Mouse (Mus musculus) adrenal gland, postnatal 10 days (tissue): ENCODE measurements around the gene Fut11. TPM values are rescaled to one million over a fixed set of nuclear protein-coding genes. Genes with fewer than 3 reads are reported as not detected.

ENCODE experiments used
- DNase-seq: peaks from one replicate; pipeline ENCODE4 v3.0.0; 2021; ENCODE audit warnings: mixed read lengths
- long read RNA-seq, 2 experiments: library from polyadenylated mRNA; stranded (forward); transcript quantifications; one replicate each; pipeline ENCODE4 v2.0.0; 2021
- total RNA-seq, 2 experiments: library from RNA; stranded (reverse); gene quantifications; 2 replicates each; pipeline ENCODE4 v1.2.3; 2021

The Fut11 gene
- 10 to 100 TPM; 16.3 to 18.6 TPM for total RNA-seq
- long read RNA-seq, experiment 1, full-length matches to known transcripts, result 20 of 26 reads
- long read RNA-seq, experiment 1, partial matches to known transcripts, result 0 of 26 reads
- long read RNA-seq, experiment 1, other reads (novel, unspliced or antisense), result 6 of 26 reads
- long read RNA-seq, experiment 2, full-length matches to known transcripts, result 18 of 19 reads
- long read RNA-seq, experiment 2, partial matches to known transcripts, result 0 of 19 reads
- long read RNA-seq, experiment 2, other reads (novel, unspliced or antisense), result 1 of 19 reads

DNA sequence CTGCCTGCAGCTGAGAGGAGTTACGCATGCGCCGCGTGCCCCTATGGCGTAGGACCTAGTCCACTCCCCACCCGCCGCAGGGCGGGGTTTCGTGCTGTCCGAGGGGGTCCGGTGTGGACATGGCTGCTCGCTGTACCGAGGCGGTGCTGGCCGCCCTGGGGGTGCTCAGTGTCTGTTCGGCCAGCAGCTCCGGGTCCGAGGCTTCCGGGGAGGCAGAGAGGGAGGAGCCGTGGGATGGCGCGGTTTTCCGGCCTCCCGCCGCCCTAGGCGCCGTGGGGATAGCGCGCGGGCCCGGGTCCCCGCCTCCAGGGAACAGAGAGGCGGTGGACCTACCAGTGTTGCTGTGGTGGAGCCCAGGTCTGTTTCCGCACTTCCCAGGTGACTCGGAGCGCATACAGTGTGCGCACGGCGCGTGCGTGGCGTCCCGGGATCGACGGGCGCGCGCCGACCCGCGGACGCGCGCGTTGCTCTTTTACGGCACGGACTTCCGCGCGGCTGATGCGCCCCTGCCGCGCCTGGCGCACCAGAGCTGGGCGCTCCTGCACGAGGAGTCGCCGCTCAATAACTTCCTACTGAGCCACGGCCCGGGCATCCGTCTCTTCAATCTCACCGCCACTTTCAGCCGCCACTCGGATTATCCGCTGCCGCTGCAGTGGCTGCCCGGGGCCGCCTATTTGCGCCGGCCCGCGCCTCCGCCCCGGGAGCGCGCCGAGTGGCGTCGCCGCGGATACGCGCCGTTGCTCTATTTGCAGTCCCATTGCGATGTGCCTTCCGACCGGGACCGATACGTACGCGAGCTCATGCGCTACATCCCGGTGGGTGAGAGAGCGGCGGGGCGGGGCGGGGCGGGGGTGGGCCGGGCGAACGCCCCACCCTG is at the start of gene Fut11:
Fut11 (plus strand) TSS at position 85 of the 877 bp plus-strand sequence.
- DNase-seq, result peak; percentile 92

GRCm38 (mm10) chr14:20645547-20645946 is 49.2 kb upstream of the Fut11 start:
- DNase-seq, result no peak

- no peak for DNase-seq
Observed at GRCm38 (mm10) chr14:20646381-20646780, 48.4 kb upstream of the Fut11 start.

DNA sequence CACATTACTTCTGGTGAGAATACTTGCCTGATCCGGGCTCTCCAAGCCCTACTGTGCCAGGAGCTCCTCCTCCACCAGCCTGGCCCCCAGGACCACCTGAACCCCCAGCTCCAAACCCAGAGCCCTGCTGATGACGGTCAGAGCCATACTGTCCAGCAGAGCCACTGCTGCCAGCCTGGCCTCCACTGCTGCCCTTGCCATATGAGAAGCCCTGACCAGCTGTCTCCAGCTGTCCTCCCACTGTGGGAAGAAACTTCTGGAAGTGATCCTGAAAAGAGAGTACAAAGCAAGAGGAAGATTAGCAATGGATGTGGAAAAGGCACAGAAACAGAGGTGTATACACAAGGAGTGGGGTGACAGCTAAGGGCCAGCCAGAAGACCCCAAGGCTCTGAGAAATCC is 43.8 kb upstream of the Fut11 start:
- DNase-seq, result no peak

DNA sequence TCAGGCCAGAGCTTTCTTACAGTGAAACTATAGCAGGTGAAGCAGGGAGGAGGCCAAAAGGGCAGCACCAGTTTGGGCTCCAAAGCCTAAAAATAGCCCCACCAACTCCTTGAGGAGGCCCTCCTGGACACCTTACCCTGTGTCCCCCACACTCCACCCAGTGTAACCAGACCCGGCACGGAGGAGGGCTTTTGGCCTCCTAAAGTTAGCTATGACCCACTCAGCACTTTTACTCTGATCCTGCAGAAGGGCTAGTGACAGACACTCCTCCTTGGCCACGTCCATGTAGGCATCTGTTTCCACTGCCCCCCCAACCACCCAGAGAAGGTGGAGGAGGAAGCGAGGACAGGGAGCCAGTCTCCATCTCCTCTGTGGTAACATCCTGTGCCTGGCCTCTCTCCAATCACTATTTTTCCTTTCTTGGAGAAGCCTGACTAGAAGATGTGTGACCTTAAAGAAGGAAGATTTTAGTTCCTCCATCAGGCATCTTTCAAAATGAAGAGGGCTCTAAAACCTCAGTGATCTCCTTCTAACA is 43.0 kb upstream of the Fut11 start:
- DNase-seq, result no peak

DNA sequence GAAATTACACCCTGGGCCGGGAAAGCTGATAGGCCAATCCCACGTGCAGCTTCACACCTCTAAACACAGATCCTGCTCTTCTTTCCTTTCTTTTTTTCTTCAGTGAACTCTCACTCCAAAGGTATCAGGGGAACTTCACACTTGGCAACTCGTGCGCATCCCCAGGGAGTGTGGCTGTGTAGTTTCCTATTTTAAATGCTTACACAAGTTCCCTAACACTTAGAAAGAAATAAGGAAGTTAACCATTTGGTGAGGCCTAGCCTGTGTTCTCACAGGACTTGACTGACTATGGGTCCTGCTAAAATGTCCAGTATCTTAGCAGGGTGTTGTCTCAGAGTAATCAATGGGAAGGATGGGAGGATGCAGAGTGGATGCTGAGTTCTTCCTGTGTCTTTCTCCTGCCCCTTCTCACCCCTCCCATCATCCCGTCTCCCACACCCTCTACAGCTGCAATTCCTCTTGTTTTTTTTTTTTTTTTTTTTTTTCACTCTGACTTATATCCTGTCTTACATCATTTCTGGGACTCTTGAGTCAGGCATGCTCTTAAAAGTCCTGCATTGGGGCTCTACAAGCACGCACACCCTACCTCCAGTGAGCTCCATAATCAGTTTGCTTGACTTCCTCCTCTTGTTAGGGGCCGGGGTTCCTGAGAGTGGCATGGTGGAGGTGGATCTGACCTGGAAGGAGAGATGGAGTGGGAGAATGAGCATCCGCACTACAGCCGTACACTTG is 39.9 kb upstream of the Fut11 start:
- peak; percentile 64 for DNase-seq

- DNase-seq, result peak; percentile 35
Observed at GRCm38 (mm10) chr14:20655731-20656130, 39.0 kb upstream of the Fut11 start.

DNA sequence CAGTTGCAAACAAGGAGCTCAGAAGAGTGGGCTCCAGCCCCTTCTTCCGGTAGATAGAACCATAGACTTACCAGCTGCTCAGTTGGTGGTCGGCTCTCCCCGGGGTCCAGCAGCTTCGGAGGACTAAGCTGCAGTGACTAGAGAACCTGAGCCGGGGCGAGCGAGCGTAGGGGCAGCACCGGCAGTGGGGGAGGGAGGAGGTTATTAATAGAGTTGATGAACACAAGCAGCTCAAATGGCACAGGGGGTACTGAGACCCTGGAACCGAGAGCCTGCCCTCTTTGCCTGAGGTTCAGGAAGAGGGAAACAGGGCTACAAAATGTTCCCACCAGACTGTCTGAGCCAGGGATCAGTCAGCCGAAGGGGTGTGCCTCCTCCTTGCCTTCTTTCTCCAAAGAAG is 38.4 kb upstream of the Fut11 start, which contains the start of gene Myoz1:
Myoz1 (minus strand) TSS at position 180 of the 400 bp plus-strand sequence.
- no peak for DNase-seq

DNA sequence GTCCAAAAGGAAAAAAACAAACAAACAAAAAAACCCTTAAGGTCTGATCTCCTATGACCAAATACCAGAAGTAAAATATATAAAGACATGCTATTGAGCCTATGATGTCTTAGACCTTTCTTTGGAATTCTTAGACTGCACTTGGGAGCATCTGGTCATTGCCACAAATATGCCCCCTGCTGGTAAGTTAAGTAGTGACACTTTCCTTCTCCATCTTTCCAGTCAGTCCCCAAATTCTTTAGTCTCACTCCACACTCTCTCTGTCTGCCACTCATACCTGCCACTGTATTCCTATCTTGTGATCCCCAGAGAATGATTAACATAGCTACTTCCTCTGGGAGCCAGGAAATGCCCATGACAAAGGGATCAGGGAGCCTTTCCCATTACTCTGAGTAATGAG is 36.4 kb upstream of the Fut11 start:
- DNase-seq, result peak; percentile 61

GRCm38 (mm10) chr14:20658902-20659301 is 35.9 kb upstream of the Fut11 start:
- DNase-seq, result no peak

DNA sequence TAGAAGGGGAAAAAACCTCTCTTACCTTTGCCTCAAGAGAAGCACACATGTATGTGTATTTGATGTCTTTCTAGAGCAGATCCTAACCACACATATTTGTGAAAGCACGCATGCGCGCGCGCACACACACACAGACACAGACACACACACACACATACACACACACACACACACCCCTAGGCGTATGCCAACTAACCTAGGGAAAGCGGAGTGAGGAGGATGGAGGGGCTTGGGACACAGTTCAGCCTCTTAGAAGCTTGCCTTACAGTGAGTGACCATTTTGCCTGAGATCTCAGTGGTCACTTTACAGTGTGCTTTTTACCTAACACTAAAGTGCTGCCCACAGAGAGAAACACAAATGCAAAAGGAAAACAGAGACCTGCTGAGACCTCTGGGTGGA is 35.1 kb upstream of the Fut11 start:
- no peak for DNase-seq

DNA sequence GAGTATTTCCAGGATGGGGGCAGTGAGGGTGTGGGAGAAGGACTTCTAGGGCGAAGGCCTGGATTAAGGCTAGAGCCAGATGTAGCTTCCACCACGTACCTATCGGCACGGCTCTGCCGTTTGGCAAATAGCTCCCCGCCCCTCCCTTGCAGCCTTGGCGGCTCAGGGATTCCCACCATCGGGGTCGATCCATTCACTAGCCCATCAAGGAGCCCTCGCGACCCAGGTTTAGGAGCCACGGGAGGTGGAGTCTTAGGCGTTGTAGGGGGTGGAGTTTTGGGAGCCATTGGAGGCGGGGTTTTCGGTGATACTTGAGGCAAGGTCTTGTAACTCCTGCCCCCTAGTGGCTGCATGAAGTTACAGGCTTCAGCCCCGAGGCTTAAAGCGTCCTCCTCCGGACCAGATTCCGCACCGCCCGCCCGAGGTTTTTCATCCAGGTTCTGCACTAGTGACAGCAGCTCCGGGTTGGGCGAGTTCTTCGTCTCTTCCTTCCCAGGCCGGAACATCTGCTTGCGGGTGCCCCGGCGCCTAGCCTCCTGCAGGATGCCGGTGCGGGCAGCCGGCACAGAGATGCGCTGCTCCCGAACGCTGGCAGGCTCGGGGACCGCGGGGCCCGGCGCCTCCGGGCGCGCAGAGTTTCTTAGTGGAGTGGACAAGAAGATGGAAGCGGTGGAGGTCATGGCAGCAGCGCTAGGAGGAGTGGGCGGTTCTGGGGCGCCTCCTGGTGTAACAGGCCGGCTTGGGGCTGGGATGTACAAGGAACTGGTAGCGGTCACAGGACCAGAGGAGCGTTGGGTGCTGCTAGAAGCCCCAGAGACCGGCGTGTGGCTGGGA is 33.7 kb upstream of the Fut11 start:
- DNase-seq, result peak; percentile 94

DNA sequence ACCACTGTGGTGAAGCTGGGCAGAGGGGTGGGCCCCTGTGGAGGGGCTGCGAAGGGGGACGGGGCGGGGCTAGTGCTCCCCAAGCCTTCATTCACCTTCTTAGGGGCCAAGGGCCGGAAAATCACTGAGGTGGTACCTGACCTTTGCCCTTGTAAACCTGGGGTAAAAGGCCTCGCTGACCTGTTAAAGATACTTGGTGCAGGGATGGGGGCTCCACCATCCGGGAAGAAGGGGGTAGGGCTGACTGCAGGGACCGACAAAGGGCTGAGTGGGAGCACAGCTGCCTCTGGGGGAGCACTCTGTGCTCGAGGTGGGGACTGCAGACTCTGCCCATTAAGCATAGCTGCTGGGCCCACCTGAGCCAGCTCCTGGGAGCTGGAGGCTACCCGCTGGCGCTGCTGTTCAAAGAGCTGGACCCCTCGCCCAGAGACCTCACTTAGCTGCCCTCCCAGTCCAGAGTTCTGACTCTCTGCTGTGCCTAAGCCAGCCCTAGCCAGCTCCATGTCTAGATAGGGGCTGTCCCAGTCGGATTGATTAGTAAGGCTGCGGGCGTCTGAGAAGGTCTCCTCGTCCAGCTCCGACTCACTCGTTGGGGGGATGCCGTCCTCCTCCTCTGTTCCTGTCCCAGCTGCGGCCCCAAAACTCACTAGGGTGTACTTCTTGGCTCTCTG is 33.0 kb upstream of the Fut11 start:
- DNase-seq, result no peak

- no peak for DNase-seq
Observed at GRCm38 (mm10) chr14:20662740-20663139, 32.0 kb upstream of the Fut11 start.

GRCm38 (mm10) chr14:20663601-20664000 is 31.2 kb upstream of the Fut11 start:
- no peak for DNase-seq

- no peak for DNase-seq
Observed at GRCm38 (mm10) chr14:20664436-20664835, 30.3 kb upstream of the Fut11 start.

DNA sequence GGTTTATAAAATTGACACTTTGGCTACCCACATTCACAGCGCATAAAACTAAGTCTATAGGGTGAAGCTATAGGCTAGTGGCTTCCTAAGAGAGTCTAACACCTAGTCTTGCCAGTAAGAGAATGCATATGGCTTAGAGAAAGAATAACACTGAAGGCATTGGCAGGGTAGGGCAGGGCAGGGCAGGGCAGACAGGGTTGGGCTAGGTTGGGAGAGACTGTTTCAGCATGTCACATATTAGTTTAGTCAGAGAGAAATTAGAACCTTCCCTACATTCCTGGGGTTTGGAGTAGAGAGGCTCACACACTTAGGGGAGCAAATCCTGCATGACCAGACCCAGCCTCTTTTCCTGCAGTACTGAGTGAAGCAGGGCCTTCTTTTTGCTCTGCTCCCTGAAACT is 27.3 kb upstream of the Fut11 start:
- DNase-seq, result no peak

GRCm38 (mm10) chr14:20668154-20668810 is 26.5 kb upstream of the Fut11 start, which contains the start of gene Synpo2l:
TSS of gene Synpo2l (minus strand) at chr14:20668354.
- DNase-seq, result no peak

GRCm38 (mm10) chr14:20672990-20673389 is 21.8 kb upstream of the Fut11 start:
- no peak for DNase-seq

DNA sequence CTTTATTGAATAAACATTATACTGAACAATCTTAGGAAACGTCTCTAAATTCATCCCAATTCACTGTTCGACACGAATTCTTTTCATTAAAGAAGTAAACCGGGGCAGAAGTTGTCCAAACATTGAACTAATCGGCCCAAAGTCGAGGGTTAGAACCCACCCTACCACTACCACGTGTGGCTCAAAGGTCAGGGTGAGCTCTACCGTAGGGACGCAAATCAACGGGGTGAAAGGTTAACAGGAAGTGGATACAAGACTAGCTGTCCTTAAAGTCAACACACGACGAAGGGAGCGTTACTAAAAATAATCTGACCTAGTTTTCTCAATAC is 21.1 kb upstream of the Fut11 start:
- peak; percentile 70 for DNase-seq
